Mouse (Mus musculus) CH12.LX (cell line): ENCODE results near the gene Arl6ip5. TPM values are rescaled to one million over a fixed set of nuclear protein-coding genes. Genes with fewer than 3 reads are reported as not detected.

ENCODE experiments used
- DNase-seq: peaks from one replicate; pipeline ENCODE4 v3.0.0-alpha.2; 2013; ENCODE audit errors: extremely low read depth
- H3K27ac ChIP-seq: 2 replicates; pipeline ENCODE4 v1.5.1; 2012; ENCODE audit warnings: low read depth, mild to moderate bottlenecking, control low read depth, moderate library complexity; ENCODE audit not compliant: insufficient read depth
- H3K27me3 ChIP-seq: replicated peaks from 2 replicates; pipeline ENCODE3; 2012; ENCODE audit warnings: inconsistent platforms
- H3K36me3 ChIP-seq, 2 experiments: replicated peaks in 1 of 2; 2 replicates each; pipeline versions ENCODE3 to v1.6.1; 2012; ENCODE audit warnings: inconsistent platforms in 1 of 2, low read length in 1 of 2, mild to moderate bottlenecking in 1 of 2, mixed read lengths in 1 of 2, moderate library complexity in 1 of 2; ENCODE audit not compliant: control insufficient read depth in 1 of 2, insufficient read depth in 1 of 2
- H3K4me1 ChIP-seq, 2 experiments: 2 replicates each; pipeline ENCODE4 v1.6.1; 2012; ENCODE audit warnings: inconsistent platforms in 1 of 2, moderate library complexity in 1 of 2; ENCODE audit not compliant: insufficient read depth in 2 of 2, control insufficient read depth in 1 of 2
- H3K4me2 ChIP-seq: 2 replicates; pipeline ENCODE4 v1.6.1; 2012; ENCODE audit warnings: low read depth, mild to moderate bottlenecking, control low read depth; ENCODE audit not compliant: poor library complexity, insufficient read depth, severe bottlenecking
- H3K4me3 ChIP-seq, 3 experiments: fragments of 150-350 bp in 1 of 3; sonication (generic) in 1 of 3; replicated peaks in 1 of 3; 2 replicates each; pipeline versions ENCODE3 to v1.5.1; 2011 to 2012; ENCODE audit warnings: low read depth in 2 of 3, low read length in 2 of 3, mild to moderate bottlenecking in 2 of 3, moderate library complexity in 2 of 3, control low read depth in 1 of 3, improper control_type of control experiment in 1 of 3, inconsistent platforms in 1 of 3, mixed read lengths in 1 of 3; ENCODE audit not compliant: poor library complexity in 1 of 3
- H3K79me2 ChIP-seq: replicated peaks from 2 replicates; pipeline ENCODE4 v1.6.1; 2012; ENCODE audit warnings: mild to moderate bottlenecking, moderate library complexity; ENCODE audit not compliant: control insufficient read depth, poor library complexity, insufficient read depth, severe bottlenecking; ENCODE audit errors: extremely low read depth
- H3K9ac ChIP-seq: 2 replicates; pipeline ENCODE4 v1.6.1; 2012; ENCODE audit warnings: low read depth, mild to moderate bottlenecking, control low read depth, moderate library complexity; ENCODE audit not compliant: insufficient read depth
- H3K9me3 ChIP-seq: replicated peaks from 2 replicates; pipeline ENCODE3; 2012; ENCODE audit warnings: low read length, inconsistent platforms, mixed read lengths
- CHD1 ChIP-seq: IDR thresholded peaks from 2 replicates; pipeline ENCODE4 v1.6.1; 2012; ENCODE audit warnings: low read depth, low read length, improper control_type of control experiment, inconsistent platforms
- CHD2 ChIP-seq: IDR thresholded peaks from 2 replicates; pipeline ENCODE4 v1.6.1; 2011; ENCODE audit warnings: low read length, improper control_type of control experiment
- CTCF ChIP-seq, 2 experiments: IDR thresholded peaks in 1 of 2; conservative IDR thresholded peaks in 1 of 2; 2 replicates each; pipeline ENCODE4 v1.5.1; 2011 to 2012; ENCODE audit warnings: low read depth in 2 of 2, low read length in 2 of 2, improper control_type of control experiment in 1 of 2, inconsistent platforms in 1 of 2, mild to moderate bottlenecking in 1 of 2, moderate library complexity in 1 of 2
- E2F4 ChIP-seq: IDR thresholded peaks from 2 replicates; pipeline ENCODE4 v1.6.1; 2011; ENCODE audit warnings: low read depth, low read length, improper control_type of control experiment; ENCODE audit not compliant: insufficient replicate concordance
- EP300 ChIP-seq: IDR thresholded peaks from 2 replicates; pipeline ENCODE4 v1.6.1; 2011; ENCODE audit warnings: low read length, improper control_type of control experiment
- HCFC1 ChIP-seq: IDR thresholded peaks from 2 replicates; pipeline ENCODE4 v1.6.1; 2012; ENCODE audit warnings: low read depth, mild to moderate bottlenecking, inconsistent platforms, low read length, improper control_type of control experiment
- IRF4 ChIP-seq: IDR thresholded peaks from 2 replicates; pipeline ENCODE4 v1.6.1; 2014; ENCODE audit warnings: low read depth, mild to moderate bottlenecking, inconsistent platforms, low read length, improper control_type of control experiment
- JUN ChIP-seq: IDR thresholded peaks from 2 replicates; pipeline ENCODE4 v1.6.1; 2011; ENCODE audit warnings: low read depth, mild to moderate bottlenecking, low read length, improper control_type of control experiment, moderate library complexity; ENCODE audit not compliant: insufficient read depth
- MYC ChIP-seq: IDR thresholded peaks from 2 replicates; pipeline ENCODE4 v1.6.1; 2011; ENCODE audit warnings: low read depth, mild to moderate bottlenecking, improper control_type of control experiment, low read length
- NRF1 ChIP-seq: IDR thresholded peaks from 2 replicates; pipeline ENCODE4 v1.6.1; 2014; ENCODE audit warnings: low read depth, mild to moderate bottlenecking, inconsistent platforms, low read length, improper control_type of control experiment, moderate library complexity
- POLR2A ChIP-seq: IDR thresholded peaks from 2 replicates; pipeline ENCODE4 v1.6.1; 2011; ENCODE audit warnings: low read depth, mild to moderate bottlenecking, improper control_type of control experiment, low read length
- RAD21 ChIP-seq: IDR thresholded peaks from 2 replicates; pipeline ENCODE4 v1.6.1; 2011; ENCODE audit warnings: low read depth, mild to moderate bottlenecking, low read length, improper control_type of control experiment, moderate library complexity
- RCOR1 ChIP-seq: conservative IDR thresholded peaks from 2 replicates; pipeline ENCODE4 v1.6.1; 2012; ENCODE audit warnings: low read depth, mild to moderate bottlenecking, inconsistent platforms, low read length, improper control_type of control experiment
- TBP ChIP-seq: conservative IDR thresholded peaks from 2 replicates; pipeline ENCODE4 v1.6.1; 2011; ENCODE audit warnings: low read depth, low read length, improper control_type of control experiment
- TCF12 ChIP-seq: IDR thresholded peaks from 2 replicates; pipeline ENCODE4 v1.6.1; 2014; ENCODE audit warnings: low read depth, mild to moderate bottlenecking, inconsistent platforms, low read length, improper control_type of control experiment
- UBTF ChIP-seq: IDR thresholded peaks from 2 replicates; pipeline ENCODE4 v1.6.1; 2012; ENCODE audit warnings: low read depth, mild to moderate bottlenecking, inconsistent platforms, low read length, improper control_type of control experiment, moderate library complexity
- USF1 ChIP-seq: IDR thresholded peaks from 2 replicates; pipeline ENCODE4 v1.6.1; 2014; ENCODE audit warnings: low read depth, mild to moderate bottlenecking, inconsistent platforms, low read length, improper control_type of control experiment
- USF2 ChIP-seq: conservative IDR thresholded peaks from 2 replicates; pipeline ENCODE4 v1.6.1; 2011; ENCODE audit warnings: low read depth, low read length, improper control_type of control experiment
- ZC3H11A ChIP-seq: IDR thresholded peaks from 2 replicates; pipeline ENCODE4 v1.6.1; 2012; ENCODE audit warnings: low read depth, mild to moderate bottlenecking, inconsistent platforms, low read length, improper control_type of control experiment
- ZMIZ1 ChIP-seq: IDR thresholded peaks from 2 replicates; pipeline ENCODE4 v1.6.1; 2012; ENCODE audit warnings: low read depth, mild to moderate bottlenecking, inconsistent platforms, low read length, improper control_type of control experiment
- ZNF384 ChIP-seq: IDR thresholded peaks from 2 replicates; pipeline ENCODE4 v1.6.1; 2012; ENCODE audit warnings: low read depth, low read length, improper control_type of control experiment, inconsistent platforms
- dilution Hi-C: fragments of 300-500 bp; cut with MboI; formaldehyde crosslinking; loops from 2 replicates; pipeline ENCODE4 v1.14.3; 2020; ENCODE audit warnings: low sequenced_read_pairs; ENCODE audit not compliant: extremely low pct_unique_long_range_greater_than_20kb, extremely low pct_ligation_motif_present
- in situ Hi-C: fragments of 300-500 bp; cut with MboI; formaldehyde crosslinking; loops from 3 replicates; pipeline ENCODE4 v1.14.3; 2019; ENCODE audit warnings: low sequenced_read_pairs, low pct_ligation_motif_present, low pct_unique_long_range_greater_than_20kb, mixed read lengths
- polyA plus RNA-seq: library from polyadenylated mRNA; unstranded; fragments of >175 nt; gene quantifications from 2 replicates; pipeline ENCODE4 v1.2.1, GENCODE M21; 2012; ENCODE audit warnings: low read depth; ENCODE audit not compliant: insufficient read length
- total RNA-seq, 2 experiments: library from RNA; depleted of rRNA; stranded (reverse); fragments of 300-350 nt in 1 of 2; fragments of >200 nt in 1 of 2; gene quantifications; 2 replicates each; pipeline ENCODE4 v1.2.3; 2012 to 2014

Arl6ip5 gene
- total and polyA plus RNA-seq, 3 experiments, result 43.6 to 135 (median 118) TPM

- Histone ChIP-seq H3K4me2 (no peak overlapping the region), H3K27ac (no peak overlapping the region), H3K36me3 (peaks cover 6 to 55% of the 10 kb centered on the region in 2 experiments), H3K79me2 (peaks cover 46% of the 10 kb centered on the region), H3K4me1 (peaks cover 8 to 65% of the 10 kb centered on the region in 2 experiments), H3K9me3 (no peaks in the 10 kb centered on the region), H3K4me3 (no peak overlapping the region), H3K27me3 (no peaks in the 10 kb centered on the region), H3K9ac (no peak overlapping the region)
- no peak for DNase-seq
- in situ Hi-C loops (loop anchor here (25.0 kb wide), 1 partner anchor 617 kb away; no protein-coding TSS in a partner anchor), dilution Hi-C loops (no loop called here)
- TF ChIP-seq USF1, result no peak
- no peak for TF ChIP-seq EP300
- TF ChIP-seq TBP, result no peak
- TF ChIP-seq TCF12, result no peak
- no peak for TF ChIP-seq RCOR1
- no peak for TF ChIP-seq ZMIZ1
- TF ChIP-seq CHD1, result no peak
- no peak for TF ChIP-seq CHD2
- no peak for TF ChIP-seq POLR2A
- TF ChIP-seq ZC3H11A, result no peak
- no peak for TF ChIP-seq UBTF
- no peak for TF ChIP-seq E2F4
- TF ChIP-seq JUN, result no peak
Measured at GRCm38 (mm10) chr6:97220672-97221071, 10.2 kb downstream of the Arl6ip5 start.

GRCm38 (mm10) chr6:97221205-97222025 is 10.9 kb downstream of the Arl6ip5 start:
- TF ChIP-seq USF2 (no peak), ZC3H11A (no peak), USF1 (no peak), RAD21 (no peak), CTCF (conservative IDR thresholded peaks at IDR 0.05 in 1 of 2, IDR thresholded peaks at IDR 0.05 in 1 of 2; ENCODE audit: low read depth in 2 of 2, low read length in 2 of 2) (no peak), TBP (no peak), MYC (no peak), TCF12 (no peak), NRF1 (no peak), POLR2A (no peak), CHD1 (no peak), ZNF384 (no peak), IRF4 (no peak), HCFC1 (no peak)
- TF ChIP-seq, all 38 proteins: peak for 0
- 0 out of 2 replicates have a peak overlapping the region, but pooled peaks have one; percentile 1 for H3K27ac ChIP-seq
- H3K27me3 ChIP-seq, result no peaks in the 10 kb centered on the region
- no peak overlapping the region for H3K4me3 ChIP-seq
- H3K4me1 ChIP-seq, result peaks cover 8 to 65% of the 10 kb centered on the region in 2 experiments
- H3K4me2 ChIP-seq, result no peak overlapping the region
- no peak overlapping the region for H3K9ac ChIP-seq
- dilution Hi-C loops (no loop called here), in situ Hi-C loops (loop anchor here (25.0 kb wide), 1 partner anchor 616 kb away; no protein-coding TSS in a partner anchor)
- peaks cover 12 to 56% of the 10 kb centered on the region in 2 experiments for H3K36me3 ChIP-seq
- H3K9me3 ChIP-seq, result no peaks in the 10 kb centered on the region
- no peak for DNase-seq
- H3K79me2 ChIP-seq, result peaks cover 43% of the 10 kb centered on the region
